Mouse (Mus musculus): ENCODE measurements around the gene Cd37. TPM values are rescaled to one million over a fixed set of nuclear protein-coding genes. Genes with fewer than 3 reads are reported as not detected.
A peak's percentile ranks its signal among the peaks of the same experiment; 100 is the strongest.

Gene Cd37
- polyA plus RNA-seq, 1 experiment from 2014 or later, result 0.88 TPM

DNA sequence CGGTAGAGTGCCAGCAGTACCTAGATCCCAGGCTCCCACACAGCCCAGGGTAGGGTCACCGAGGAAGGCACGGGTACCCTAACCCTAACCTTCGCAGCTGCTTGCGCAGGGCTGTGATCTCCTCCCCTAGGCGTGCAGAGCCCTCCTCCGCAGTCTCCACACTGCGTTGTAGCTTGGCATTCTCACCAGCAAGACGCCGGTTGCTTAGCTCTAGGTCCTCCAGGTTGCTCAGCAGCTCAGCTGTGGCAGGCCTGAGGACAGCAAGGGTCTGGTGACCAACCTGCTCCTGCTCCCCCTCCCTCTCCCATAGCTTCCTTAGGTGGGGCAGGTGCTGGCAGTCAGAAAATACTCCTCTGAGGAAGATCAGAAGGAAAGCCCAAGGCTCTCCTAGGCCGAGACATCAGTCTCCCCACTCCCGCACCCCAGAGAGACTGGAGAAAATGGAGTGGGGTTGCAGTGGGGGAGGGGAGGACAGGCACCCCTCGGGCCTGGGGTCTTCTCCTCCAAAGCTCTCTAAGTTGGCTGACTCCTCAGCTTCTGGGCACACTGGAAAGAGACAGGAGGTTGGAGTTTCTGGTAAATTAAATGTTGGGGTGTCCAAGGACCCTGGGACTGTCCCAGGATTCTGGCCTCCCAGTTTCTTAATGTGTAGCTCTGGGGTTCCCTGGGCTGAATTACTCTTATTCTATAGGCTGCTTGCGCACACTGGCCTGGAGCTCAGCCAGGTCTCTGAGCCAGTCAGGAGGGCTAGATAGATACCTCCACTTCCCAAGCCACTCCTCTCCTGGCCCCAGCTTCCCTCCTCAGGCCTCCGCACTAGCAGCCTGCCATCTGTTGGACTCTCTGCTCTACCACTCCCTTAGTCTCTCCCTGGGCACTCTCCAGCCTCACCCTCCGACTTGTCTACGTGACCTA, 44.8 kb downstream of the Cd37 start:
- Histone ChIP-seq H3K4me3 (no peak overlapping the region), H3K27ac (replicated peaks) (0 out of 2 replicates have a peak overlapping the region, but pooled peaks have one; percentile 7), H3K9me3 (no peaks in the 10 kb centered on the region), H3K27me3 (replicated peaks; ENCODE audit: low read depth, poor library complexity, severe bottlenecking) (peaks cover 58% of the 10 kb centered on the region), H3K4me1 (peaks cover 48% of the 10 kb centered on the region), H3K36me3 (replicated peaks) (no peaks in the 10 kb centered on the region)
- no peak for DNase-seq (ENCODE audit: low spot score)
- WGBS, result 72% methylated on average over 17 of the region's 17 CpGs

GRCm38 (mm10) chr7:45193406-45193805, 45.5 kb downstream of the Cd37 start:
- no peak for DNase-seq (ENCODE audit: low spot score)
- 68% methylated on average over 5 of the region's 5 CpGs for WGBS
- peaks cover 62% of the 10 kb centered on the region for H3K27me3 ChIP-seq (replicated peaks; ENCODE audit: low read depth, poor library complexity, severe bottlenecking)
- peaks cover 47% of the 10 kb centered on the region for H3K4me1 ChIP-seq
- H3K4me3 ChIP-seq, result no peak overlapping the region
- H3K27ac ChIP-seq (replicated peaks), result 0 out of 2 replicates have a peak overlapping the region, but pooled peaks have one; percentile 7
- no peaks in the 10 kb centered on the region for H3K36me3 ChIP-seq (replicated peaks)
- no peaks in the 10 kb centered on the region for H3K9me3 ChIP-seq

DNA sequence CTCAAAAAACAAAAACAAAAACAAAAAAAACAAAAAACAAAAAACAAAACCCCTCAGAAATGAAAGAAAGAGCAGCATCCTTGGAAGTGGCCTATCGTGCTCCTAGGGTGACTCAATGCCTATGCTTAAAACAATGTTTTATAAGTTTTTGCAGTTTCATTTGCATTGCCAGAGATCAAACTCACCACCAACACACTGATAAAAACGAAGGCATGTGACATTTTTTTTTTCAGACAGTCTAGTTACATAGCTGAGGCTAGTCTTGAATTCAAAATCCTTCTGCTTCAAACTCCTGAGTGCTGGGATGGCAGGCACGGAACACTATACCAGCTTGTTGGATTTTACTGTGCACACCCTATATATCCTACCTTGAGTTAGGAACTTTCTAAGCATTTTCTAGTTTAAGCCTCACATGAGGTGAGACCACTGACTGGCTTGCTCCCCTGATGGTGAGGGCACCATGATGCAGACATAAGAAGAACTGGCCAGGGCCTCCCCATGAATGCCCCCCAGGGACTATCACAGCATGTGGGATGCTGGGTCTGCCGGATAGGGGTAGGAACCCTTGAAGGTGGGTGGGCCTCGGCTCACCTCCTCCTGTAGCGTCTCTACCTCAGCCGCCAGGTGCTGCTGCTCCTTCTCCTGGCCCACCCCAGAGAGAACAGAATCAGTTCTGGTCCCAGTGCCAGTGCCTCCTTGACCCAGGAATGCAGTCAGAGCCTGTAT, 46.2 kb downstream of the Cd37 start:
- Histone ChIP-seq H3K36me3 (replicated peaks) (no peaks in the 10 kb centered on the region), H3K9me3 (no peaks in the 10 kb centered on the region), H3K4me1 (peaks cover 41% of the 10 kb centered on the region), H3K27ac (replicated peaks) (0 out of 2 replicates have a peak overlapping the region, but pooled peaks have one; percentile 7), H3K27me3 (replicated peaks; ENCODE audit: low read depth, poor library complexity, severe bottlenecking) (peaks cover 69% of the 10 kb centered on the region), H3K4me3 (no peak overlapping the region)
- 82% methylated on average over 7 of the region's 7 CpGs for WGBS
- DNase-seq (ENCODE audit: low spot score), result no peak

GRCm38 (mm10) chr7:45191803-45192363, 47.0 kb downstream of the Cd37 start:
- H3K27ac ChIP-seq (replicated peaks), result peak overlapping the region; percentile 60; the same call in 1 of the 2 replicates
- peaks cover 39% of the 10 kb centered on the region for H3K4me1 ChIP-seq
- H3K9me3 ChIP-seq, result no peaks in the 10 kb centered on the region
- DNase-seq (ENCODE audit: low spot score), result peak; percentile 74
- no peaks in the 10 kb centered on the region for H3K36me3 ChIP-seq (replicated peaks)
- peak overlapping the region; percentile 23 for H3K4me3 ChIP-seq
- H3K27me3 ChIP-seq (replicated peaks; ENCODE audit: low read depth, poor library complexity, severe bottlenecking), result peaks cover 71% of the 10 kb centered on the region
- WGBS, result 9% methylated on average over 8 of the region's 8 CpGs

GRCm38 (mm10) chr7:45191161-45191560, 47.8 kb downstream of the Cd37 start:
- H3K27ac ChIP-seq (replicated peaks), result no peak overlapping the region
- 76% methylated on average over 2 of the region's 2 CpGs for WGBS
- no peak overlapping the region for H3K4me3 ChIP-seq
- peaks cover 42% of the 10 kb centered on the region for H3K4me1 ChIP-seq
- no peak for DNase-seq (ENCODE audit: low spot score)
- no peaks in the 10 kb centered on the region for H3K9me3 ChIP-seq
- H3K36me3 ChIP-seq (replicated peaks), result no peaks in the 10 kb centered on the region
- H3K27me3 ChIP-seq (replicated peaks; ENCODE audit: low read depth, poor library complexity, severe bottlenecking), result peaks cover 71% of the 10 kb centered on the region

DNA sequence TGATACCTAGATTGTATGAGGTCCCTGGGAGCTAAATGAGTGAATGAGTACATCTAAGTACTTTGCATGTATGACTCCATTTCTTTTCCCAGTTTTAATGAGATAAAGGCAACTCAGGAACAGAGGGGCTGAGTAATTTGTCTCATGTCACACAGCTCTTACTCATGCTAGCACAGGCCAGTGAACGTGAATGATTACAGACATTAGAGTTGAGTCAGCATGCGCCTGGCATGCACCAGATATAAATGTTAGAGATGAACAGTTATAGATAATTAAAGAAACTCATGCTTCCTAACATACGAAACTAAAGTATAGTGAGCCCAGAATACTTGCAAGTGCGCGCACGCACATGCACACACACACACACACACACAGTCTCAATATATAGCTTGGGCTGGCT, 48.7 kb downstream of the Cd37 start:
- peaks cover 41% of the 10 kb centered on the region for H3K4me1 ChIP-seq
- H3K27ac ChIP-seq (replicated peaks), result no peak overlapping the region
- H3K36me3 ChIP-seq (replicated peaks), result no peaks in the 10 kb centered on the region
- no peaks in the 10 kb centered on the region for H3K9me3 ChIP-seq
- no peak overlapping the region for H3K4me3 ChIP-seq
- WGBS, result 95% methylated on average over 6 of the region's 6 CpGs
- peaks cover 75% of the 10 kb centered on the region for H3K27me3 ChIP-seq (replicated peaks; ENCODE audit: low read depth, poor library complexity, severe bottlenecking)
- DNase-seq (ENCODE audit: low spot score), result no peak

- Histone ChIP-seq H3K4me1 (peaks cover 43% of the 10 kb centered on the region), H3K27ac (replicated peaks) (no peak overlapping the region), H3K27me3 (replicated peaks; ENCODE audit: low read depth, poor library complexity, severe bottlenecking) (peaks cover 81% of the 10 kb centered on the region), H3K4me3 (no peak overlapping the region), H3K36me3 (replicated peaks) (no peaks in the 10 kb centered on the region), H3K9me3 (no peaks in the 10 kb centered on the region)
- 58% methylated on average over 16 of the region's 16 CpGs for WGBS
- DNase-seq (ENCODE audit: low spot score), result no peak
Observed at GRCm38 (mm10) chr7:45189600-45189999, 49.3 kb downstream of the Cd37 start.

DNA sequence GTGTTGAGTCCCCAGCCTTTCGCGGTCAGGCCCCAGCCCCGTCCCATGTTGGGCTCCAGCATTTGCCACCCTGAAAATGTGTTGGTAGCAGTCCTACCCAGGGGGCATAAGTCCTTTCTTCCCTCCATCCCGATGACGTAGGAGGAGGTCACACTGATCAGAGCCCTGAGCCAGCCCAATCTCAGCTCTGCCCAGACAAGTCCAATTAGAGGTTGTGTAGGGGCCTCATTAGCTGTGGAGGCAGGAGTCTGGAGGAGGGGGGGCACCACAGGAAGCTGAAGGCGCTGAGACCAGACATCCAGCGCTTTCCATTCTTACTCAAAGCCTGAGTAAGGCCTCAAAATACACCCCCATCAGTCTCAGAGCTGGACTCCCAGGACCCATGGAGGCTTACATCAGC, 53.0 kb downstream of the Cd37 start:
- H3K9me3 ChIP-seq, result no peaks in the 10 kb centered on the region
- 59% methylated on average over 7 of the region's 7 CpGs for WGBS
- DNase-seq (ENCODE audit: low spot score), result no peak
- H3K4me3 ChIP-seq, result no peak overlapping the region
- H3K36me3 ChIP-seq (replicated peaks), result no peaks in the 10 kb centered on the region
- H3K4me1 ChIP-seq, result peaks cover 43% of the 10 kb centered on the region
- H3K27ac ChIP-seq (replicated peaks), result no peak overlapping the region
- peaks cover 100% of the 10 kb centered on the region for H3K27me3 ChIP-seq (replicated peaks; ENCODE audit: low read depth, poor library complexity, severe bottlenecking)

GRCm38 (mm10) chr7:45183672-45184071, 55.2 kb downstream of the Cd37 start:
- H3K27me3 ChIP-seq (replicated peaks; ENCODE audit: low read depth, poor library complexity, severe bottlenecking), result peaks cover 100% of the 10 kb centered on the region

More at GRCm38 (mm10) chr7:45183672-45184071, 55.2 kb downstream of the Cd37 start:
- Histone ChIP-seq H3K36me3 (replicated peaks) (no peaks in the 10 kb centered on the region), H3K4me1 (peaks cover 45% of the 10 kb centered on the region), H3K9me3 (no peaks in the 10 kb centered on the region), H3K27ac (replicated peaks) (no peak overlapping the region), H3K4me3 (no peak overlapping the region)
- 63% methylated on average over 7 of the region's 7 CpGs for WGBS
- no peak for DNase-seq (ENCODE audit: low spot score)

Other genes starting within 250 kb of the Cd37 start
- gene Irf3, start 241.5 kb downstream of the Cd37 start, polyA plus RNA-seq (2016; fragmentation: Nextera tagmentation; extraction: Ambion mirVana), result 70.3 and 77.5 TPM in 2 replicates
- gene Bcl2l12, start 240.4 kb downstream of the Cd37 start, polyA plus RNA-seq (2016; fragmentation: Nextera tagmentation; extraction: Ambion mirVana), result 87.0 and 90.7 TPM in 2 replicates
- 46.2 and 47.9 TPM in 2 replicates for gene Scaf1, start 222.8 kb downstream of the Cd37 start, polyA plus RNA-seq (2016; fragmentation: Nextera tagmentation; extraction: Ambion mirVana)
- gene Rras, start 221.2 kb downstream of the Cd37 start, polyA plus RNA-seq (2016; fragmentation: Nextera tagmentation; extraction: Ambion mirVana), result 18.8 and 20.3 TPM in 2 replicates
- gene Prr12, start 186.2 kb downstream of the Cd37 start, polyA plus RNA-seq (2016; fragmentation: Nextera tagmentation; extraction: Ambion mirVana), result 13.4 and 14.9 TPM in 2 replicates
- 70.8 and 74.7 TPM in 2 replicates for gene Nosip, start 176.7 kb downstream of the Cd37 start, polyA plus RNA-seq (2016; fragmentation: Nextera tagmentation; extraction: Ambion mirVana)
- gene Prrg2, start 176.4 kb downstream of the Cd37 start, polyA plus RNA-seq (2016; fragmentation: Nextera tagmentation; extraction: Ambion mirVana), result 23.3 and 24.4 TPM in 2 replicates
- gene Rcn3, start 146.9 kb downstream of the Cd37 start, polyA plus RNA-seq (2016; fragmentation: Nextera tagmentation; extraction: Ambion mirVana), result 144 and 156 TPM in 2 replicates
- 6.0 and 7.0 TPM in 2 replicates for gene Fcgrt, start 135.3 kb downstream of the Cd37 start, polyA plus RNA-seq (2016; fragmentation: Nextera tagmentation; extraction: Ambion mirVana)
- 1,885 and 1,917 TPM in 2 replicates for gene Rps11, start 114.7 kb downstream of the Cd37 start, polyA plus RNA-seq (2016; fragmentation: Nextera tagmentation; extraction: Ambion mirVana)
- gene Rpl13a, start 110.4 kb downstream of the Cd37 start, polyA plus RNA-seq (2016; fragmentation: Nextera tagmentation; extraction: Ambion mirVana), result 1,273 and 1,282 TPM in 2 replicates
- 0.31 TPM in 1 of 2 replicates, not detected in the other for gene Gm45713, start 102.9 kb downstream of the Cd37 start, polyA plus RNA-seq (2016; fragmentation: Nextera tagmentation; extraction: Ambion mirVana)
- 0.97 and 1.8 TPM in 2 replicates for gene Flt3l, start 102.7 kb downstream of the Cd37 start, polyA plus RNA-seq (2016; fragmentation: Nextera tagmentation; extraction: Ambion mirVana)
- 99.6 and 103 TPM in 2 replicates for gene Pih1d1, start 84.8 kb downstream of the Cd37 start, polyA plus RNA-seq (2016; fragmentation: Nextera tagmentation; extraction: Ambion mirVana)
- 65.3 and 71.7 TPM in 2 replicates for gene Aldh16a1, start 84.5 kb downstream of the Cd37 start, polyA plus RNA-seq (2016; fragmentation: Nextera tagmentation; extraction: Ambion mirVana)
- gene Slc17a7, start 75.2 kb downstream of the Cd37 start, polyA plus RNA-seq (2016; fragmentation: Nextera tagmentation; extraction: Ambion mirVana), result 0.74 and 1.2 TPM in 2 replicates
- 0.10 and 0.29 TPM in 2 replicates for gene Gfy, start 59.5 kb downstream of the Cd37 start, polyA plus RNA-seq (2016; fragmentation: Nextera tagmentation; extraction: Ambion mirVana)
- not detected in 2 replicates for gene Pth2, start 58.1 kb downstream of the Cd37 start, polyA plus RNA-seq (2016; fragmentation: Nextera tagmentation; extraction: Ambion mirVana)
- gene Ccdc155, start 34.2 kb downstream of the Cd37 start, polyA plus RNA-seq (2016; fragmentation: Nextera tagmentation; extraction: Ambion mirVana), result 0.62 and 0.67 TPM in 2 replicates
- gene Dkkl1, start 27.0 kb downstream of the Cd37 start, polyA plus RNA-seq (2016; fragmentation: Nextera tagmentation; extraction: Ambion mirVana), result 1.2 and 2.0 TPM in 2 replicates
- gene Tead2, start 23.4 kb downstream of the Cd37 start, polyA plus RNA-seq (2016; fragmentation: Nextera tagmentation; extraction: Ambion mirVana), result 394 and 421 TPM in 2 replicates
- 0.28 and 0.32 TPM in 2 replicates for gene Slc6a16, start 2.0 kb upstream of the Cd37 start, polyA plus RNA-seq (2016; fragmentation: Nextera tagmentation; extraction: Ambion mirVana)
- gene Slc6a21, start 38.4 kb upstream of the Cd37 start, polyA plus RNA-seq (2016; fragmentation: Nextera tagmentation; extraction: Ambion mirVana), result not detected in 2 replicates
- 10.6 and 11.3 TPM in 2 replicates for gene Trpm4, start 94.7 kb upstream of the Cd37 start, polyA plus RNA-seq (2016; fragmentation: Nextera tagmentation; extraction: Ambion mirVana)
- gene Hrc, start 96.2 kb upstream of the Cd37 start, polyA plus RNA-seq (2016; fragmentation: Nextera tagmentation; extraction: Ambion mirVana), result 0.31 and 0.64 TPM in 2 replicates
- 5.8 and 7.1 TPM in 2 replicates for gene Ppfia3, start 127.9 kb upstream of the Cd37 start, polyA plus RNA-seq (2016; fragmentation: Nextera tagmentation; extraction: Ambion mirVana)
- gene Lin7b, start 131.5 kb upstream of the Cd37 start, polyA plus RNA-seq (2016; fragmentation: Nextera tagmentation; extraction: Ambion mirVana), result 0.24 and 1.2 TPM in 2 replicates
- gene Snrnp70, start 156.6 kb upstream of the Cd37 start, polyA plus RNA-seq (2016; fragmentation: Nextera tagmentation; extraction: Ambion mirVana), result 285 and 287 TPM in 2 replicates
- 0.06 TPM in 1 of 2 replicates, not detected in the other for gene Kcna7, start 166.5 kb upstream of the Cd37 start, polyA plus RNA-seq (2016; fragmentation: Nextera tagmentation; extraction: Ambion mirVana)
- gene Ntf5, start 174.6 kb upstream of the Cd37 start, polyA plus RNA-seq (2016; fragmentation: Nextera tagmentation; extraction: Ambion mirVana), result 2.8 TPM in 2 replicates
- 0.24 and 0.70 TPM in 2 replicates for gene Lhb, start 181.7 kb upstream of the Cd37 start, polyA plus RNA-seq (2016; fragmentation: Nextera tagmentation; extraction: Ambion mirVana)
- 44.2 and 45.5 TPM in 2 replicates for gene Gys1, start 195.7 kb upstream of the Cd37 start, polyA plus RNA-seq (2016; fragmentation: Nextera tagmentation; extraction: Ambion mirVana)
- gene Ruvbl2, start 199.0 kb upstream of the Cd37 start, polyA plus RNA-seq (2016; fragmentation: Nextera tagmentation; extraction: Ambion mirVana), result 227 TPM in 2 replicates
- gene Ftl1, start 220.8 kb upstream of the Cd37 start, polyA plus RNA-seq (2016; fragmentation: Nextera tagmentation; extraction: Ambion mirVana), result 5,460 and 5,734 TPM in 2 replicates
- gene Bax, start 227.8 kb upstream of the Cd37 start, polyA plus RNA-seq (2016; fragmentation: Nextera tagmentation; extraction: Ambion mirVana), result 243 and 247 TPM in 2 replicates
- gene Tulp2, start 242.8 kb upstream of the Cd37 start, polyA plus RNA-seq (2016; fragmentation: Nextera tagmentation; extraction: Ambion mirVana), result 0.93 and 1.4 TPM in 2 replicates
- not detected in 2 replicates for gene Gm45808, start 247.7 kb upstream of the Cd37 start, polyA plus RNA-seq (2016; fragmentation: Nextera tagmentation; extraction: Ambion mirVana)
- gene Dhdh, start 249.7 kb upstream of the Cd37 start, polyA plus RNA-seq (2016; fragmentation: Nextera tagmentation; extraction: Ambion mirVana), result 5.7 and 7.4 TPM in 2 replicates

All from embryonic facial prominence, embryonic 10.5 days (tissue).